ENCODE assay signal across 19 mouse cellular contexts in the genomic region with DNA sequence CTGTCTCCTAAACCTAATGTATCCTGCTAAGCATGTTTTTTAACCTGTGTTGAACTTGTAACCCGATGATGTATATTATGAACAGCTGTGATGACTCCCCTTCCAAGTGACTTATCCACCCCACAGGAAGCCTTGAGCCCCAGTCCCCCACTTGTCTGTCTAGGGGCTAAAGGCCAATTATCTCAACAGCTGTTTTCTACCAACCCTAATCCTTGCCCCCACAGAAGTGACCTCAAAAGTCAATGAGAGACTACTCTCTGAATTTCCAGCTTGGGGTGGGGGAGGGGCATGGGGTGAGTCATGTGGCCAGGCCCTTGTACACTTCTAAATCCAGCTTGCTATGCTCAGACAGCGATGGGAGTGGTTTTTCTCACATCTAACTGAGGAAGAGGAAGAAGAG. TPM values are rescaled to one million over a fixed set of nuclear protein-coding genes. Genes with fewer than 3 reads are reported as not detected.
DNase-seq lines count a peak whose midpoint lies in the region; ATAC-seq and TF ChIP-seq lines count a peak whose summit lies in the region.
"Had no signal": no experiment of that assay in that cellular context is flagged by ENCODE, and none has a peak within 500 bp of the region (broad histone marks: within the 10 kb centered on the region; RNA-seq: fewer than 3 reads in every experiment).

No protein-coding gene starts in this region.

- no peaks in the 10 kb centered on the region for H3K27me3 ChIP-seq in hindbrain, embryonic 10.5 days (ENCODE audit: insufficient read depth, poor library complexity, severe bottlenecking)
- H3K27me3 ChIP-seq in hindbrain, embryonic 11.5 days (ENCODE audit: control insufficient read depth, insufficient read depth, low read length), result no peaks in the 10 kb centered on the region
- H3K27me3 ChIP-seq in kidney, embryonic 16.5 days (ENCODE audit: insufficient read depth, low read length), result no peaks in the 10 kb centered on the region
- H3K27me3 ChIP-seq in myocyte (ENCODE audit: control insufficient read depth, insufficient read depth, insufficient read length), result no peaks in the 10 kb centered on the region
- H3K27me3 ChIP-seq in intestine, postnatal 0 days (replicated peaks; ENCODE audit: control insufficient read depth, insufficient read depth, low read length), result no peaks in the 10 kb centered on the region
- H3K27me3 ChIP-seq: heart, embryonic 15.5 days; hindbrain, embryonic 15.5 days; lung, embryonic 15.5 days; midbrain, embryonic 12.5 days had no signal

- no peak for TF ChIP-seq POLR2A in myocyte (IDR thresholded peaks at IDR 0.05; ENCODE audit: insufficient read length, low read depth)

- no peaks in the 10 kb centered on the region for H3K79me2 ChIP-seq in myocyte (ENCODE audit: control insufficient read depth, insufficient read depth)

- H3K9ac ChIP-seq in hindbrain, embryonic 11.5 days (ENCODE audit: low read depth, low read length), result no peak overlapping the region
- no peak overlapping the region for H3K9ac ChIP-seq in kidney, embryonic 16.5 days (replicated peaks; ENCODE audit: low read length)
- no peak overlapping the region for H3K9ac ChIP-seq in intestine, postnatal 0 days (ENCODE audit: low read depth, low read length)
- H3K9ac ChIP-seq: forebrain, postnatal 0 days; heart, embryonic 15.5 days; hindbrain, embryonic 15.5 days; lung, embryonic 15.5 days; midbrain, embryonic 12.5 days had no signal

- no peak overlapping the region for H3K4me3 ChIP-seq in hindbrain, embryonic 10.5 days
- no peak overlapping the region for H3K4me3 ChIP-seq in hindbrain, embryonic 11.5 days (ENCODE audit: low read depth, low read length)
- no peak overlapping the region for H3K4me3 ChIP-seq in kidney, embryonic 16.5 days (ENCODE audit: low read length)
- no peak overlapping the region for H3K4me3 ChIP-seq in myocyte
- no peak overlapping the region for H3K4me3 ChIP-seq in intestine, postnatal 0 days (ENCODE audit: low read depth, low read length)
- H3K4me3 ChIP-seq: erythroblast, embryonic 14.5 days; heart, embryonic 15.5 days; hindbrain, embryonic 15.5 days; left cerebral cortex, adult 2 months; lung, embryonic 15.5 days; midbrain, embryonic 12.5 days had no signal

- WGBS in hindbrain, embryonic 10.5 days, result 55% methylated on average over 2 of the region's 2 CpGs
- 53% methylated on average over 2 of the region's 2 CpGs for WGBS in hindbrain, embryonic 11.5 days
- WGBS in kidney, embryonic 16.5 days, result 37% methylated on average over 2 of the region's 2 CpGs
- WGBS in intestine, postnatal 0 days, result 34% methylated on average over 2 of the region's 2 CpGs

- no peaks in the 10 kb centered on the region for H3K36me3 ChIP-seq in hindbrain, embryonic 10.5 days
- no peaks in the 10 kb centered on the region for H3K36me3 ChIP-seq in hindbrain, embryonic 11.5 days (ENCODE audit: control insufficient read depth, insufficient read depth, low read length)
- H3K36me3 ChIP-seq in kidney, embryonic 16.5 days (ENCODE audit: insufficient read depth, low read length), result no peaks in the 10 kb centered on the region
- no peaks in the 10 kb centered on the region for H3K36me3 ChIP-seq in myocyte (ENCODE audit: control insufficient read depth, insufficient read depth)
- H3K36me3 ChIP-seq in intestine, postnatal 0 days (ENCODE audit: control insufficient read depth, insufficient read depth), result no peaks in the 10 kb centered on the region
- H3K36me3 ChIP-seq: heart, embryonic 15.5 days; hindbrain, embryonic 15.5 days; lung, embryonic 15.5 days; midbrain, embryonic 12.5 days had no signal

- ATAC-seq in hindbrain, embryonic 11.5 days (ENCODE audit: low FRiP score), result no peak
- peak; percentile 80 for ATAC-seq in kidney, embryonic 16.5 days (ENCODE audit: low FRiP score, low TSS enrichment)
- ATAC-seq in intestine, postnatal 0 days, result no peak
- ATAC-seq: forebrain, postnatal 0 days had no signal

- DNase-seq in hindbrain, embryonic 10.5 days (ENCODE audit: low spot score), result peak; percentile 17
- DNase-seq in hindbrain, embryonic 11.5 days (ENCODE audit: low spot score), result no peak
- peak; percentile 7 for DNase-seq in embryo, embryonic 9.5 days (ENCODE audit: extremely low spot score)
- DNase-seq in layer of hippocampus, adult 11-12 months (ENCODE audit: low spot score), result no peak
- DNase-seq in frontal cortex, postnatal 14 days (ENCODE audit: low spot score in 2 of 2), result no peak
- DNase-seq: adrenal gland, postnatal 10 days; cerebellum, postnatal 14 days; forebrain, postnatal 0 days; gastrocnemius, postnatal 25 days had no signal

- no peak overlapping the region for H3K4me2 ChIP-seq in hindbrain, embryonic 11.5 days (replicated peaks; ENCODE audit: low read depth, low read length)
- H3K4me2 ChIP-seq in kidney, embryonic 16.5 days (replicated peaks; ENCODE audit: low read depth, low read length), result no peak overlapping the region
- H3K4me2 ChIP-seq in myocyte (ENCODE audit: low read depth), result peak overlapping the region; percentile 44
- H3K4me2 ChIP-seq in intestine, postnatal 0 days (replicated peaks; ENCODE audit: low read depth), result no peak overlapping the region
- H3K4me2 ChIP-seq: heart, embryonic 15.5 days; hindbrain, embryonic 15.5 days; liver, embryonic 11.5 days; lung, embryonic 15.5 days; midbrain, embryonic 12.5 days had no signal

- no peak overlapping the region for H3K27ac ChIP-seq in hindbrain, embryonic 10.5 days
- no peak overlapping the region for H3K27ac ChIP-seq in hindbrain, embryonic 11.5 days (ENCODE audit: low read depth, low read length)
- H3K27ac ChIP-seq in kidney, embryonic 16.5 days (ENCODE audit: low read length), result no peak overlapping the region
- no peak overlapping the region for H3K27ac ChIP-seq in intestine, postnatal 0 days (ENCODE audit: low read depth, low read length)
- H3K27ac ChIP-seq: heart, embryonic 15.5 days; hindbrain, embryonic 15.5 days; left cerebral cortex, adult 2 months; lung, embryonic 15.5 days; midbrain, embryonic 12.5 days had no signal

- no peak for TF ChIP-seq CTCF in intestine, postnatal 0 days (IDR thresholded peaks at IDR 0.05; ENCODE audit: low read depth)

- no peak overlapping the region for H3ac ChIP-seq in myocyte (ENCODE audit: control insufficient read depth, insufficient read length)

- no peaks in the 10 kb centered on the region for H3K9me3 ChIP-seq in hindbrain, embryonic 10.5 days
- no peaks in the 10 kb centered on the region for H3K9me3 ChIP-seq in hindbrain, embryonic 11.5 days (ENCODE audit: control insufficient read depth, low read length)
- no peaks in the 10 kb centered on the region for H3K9me3 ChIP-seq in kidney, embryonic 16.5 days (ENCODE audit: low read length)
- H3K9me3 ChIP-seq in intestine, postnatal 0 days (ENCODE audit: control insufficient read depth), result no peaks in the 10 kb centered on the region
- H3K9me3 ChIP-seq: heart, embryonic 15.5 days; hindbrain, embryonic 15.5 days; lung, embryonic 15.5 days; midbrain, embryonic 12.5 days had no signal

- H3K4me1 ChIP-seq in hindbrain, embryonic 10.5 days (replicated peaks), result peaks cover 4% of the 10 kb centered on the region; the same call in 1 of the 2 replicates
- no peaks in the 10 kb centered on the region for H3K4me1 ChIP-seq in hindbrain, embryonic 11.5 days (replicated peaks; ENCODE audit: control insufficient read depth, insufficient read depth, low read length)
- no peaks in the 10 kb centered on the region for H3K4me1 ChIP-seq in kidney, embryonic 16.5 days (ENCODE audit: insufficient read depth, low read length)
- H3K4me1 ChIP-seq in intestine, postnatal 0 days (replicated peaks; ENCODE audit: control insufficient read depth, insufficient read depth, low read length), result no peaks in the 10 kb centered on the region
- H3K4me1 ChIP-seq: heart, embryonic 15.5 days; hindbrain, embryonic 15.5 days; lung, embryonic 15.5 days; midbrain, embryonic 12.5 days had no signal

TF ChIP-seq in myocyte, 11 proteins besides CTCF, POLR2A, EP300 and RAD21:
- TF ChIP-seq POLR2AphosphoS2 (IDR thresholded peaks at IDR 0.05; ENCODE audit: insufficient read length, low read depth) (no peak), MYOD1 (IDR thresholded peaks at IDR 0.05; ENCODE audit: control insufficient read depth in 1 of 3, insufficient read length in 2 of 3, low read depth in 2 of 3) (peak; percentile 3 to 82 (median 76)), E2F4 (IDR thresholded peaks at IDR 0.05; ENCODE audit: insufficient read depth) (no peak), REST (IDR thresholded peaks at IDR 0.05; ENCODE audit: insufficient read depth, insufficient read length) (no peak), CEBPB (IDR thresholded peaks at IDR 0.05; ENCODE audit: insufficient read depth, poor library complexity, severe bottlenecking) (no peak), USF1 (IDR thresholded peaks at IDR 0.05; ENCODE audit: low read depth) (peak; percentile 21), TCF12 (IDR thresholded peaks at IDR 0.05; ENCODE audit: insufficient read depth, poor library complexity, severe bottlenecking) (peak; percentile 95), TCF3 (IDR thresholded peaks at IDR 0.05; ENCODE audit: insufficient read length, low read depth) (no peak), SRF (IDR thresholded peaks at IDR 0.05; ENCODE audit: control insufficient read depth, insufficient read length, low read depth) (no peak), MYOG (IDR thresholded peaks at IDR 0.05; ENCODE audit: control insufficient read depth in 1 of 3, insufficient read depth in 1 of 3, insufficient read length in 2 of 3, low read depth in 2 of 3) (peak in 2 of 3 experiments; percentile 42 to 67)

RNA-seq across cellular contexts. Expression of a gene that starts 6.9 kb away (rescaled TPM):
- 0.02 and 0.18 TPM in 2 replicates for polyA plus RNA-seq in hindbrain, embryonic 10.5 days (2016; fragmentation: Nextera tagmentation; extraction: Ambion mirVana)
- polyA plus RNA-seq in hindbrain, embryonic 11.5 days (2014; fragmentation: Nextera tagmentation; extraction: Ambion mirVana), result 0.23 and 0.38 TPM in 2 replicates
- 0.49 and 0.57 TPM in 2 replicates for polyA plus RNA-seq in kidney, embryonic 16.5 days (2015; fragmentation: Nextera tagmentation; extraction: Ambion mirVana)
- polyA plus RNA-seq in myocyte (2012; fragmentation: generic; extraction: Trizol), result 3.1 TPM
- 0.08 and 0.10 TPM in 2 replicates for polyA plus RNA-seq in intestine, postnatal 0 days (2015; fragmentation: Nextera tagmentation; extraction: Ambion mirVana)
- polyA plus RNA-seq: erythroblast, embryonic 14.5 days had no signal

Comparison
In these comparisons a context has a peak if more than half of its experiments do, and no peak if none do; other contexts are left out.
1. DNase-seq: peak in hindbrain, embryonic 10.5 days (single experiment) and embryo, embryonic 9.5 days (single experiment); none in hindbrain, embryonic 11.5 days (single experiment), layer of hippocampus, adult 11-12 months (single experiment) and frontal cortex, postnatal 14 days (0 of 2).